Mouse (Mus musculus): ENCODE data around the gene Rest. TPM values are rescaled to one million over a fixed set of nuclear protein-coding genes. Genes with fewer than 3 reads are reported as not detected.

The Rest gene
- polyA plus RNA-seq, 1 experiment from 2014 or later = 39.2 TPM

- WGBS = 84% methylated on average over 1 of the region's 1 CpGs
- Histone ChIP-seq H3K4me3 (replicated peaks) (no peak overlapping the region), H3K9ac (no peak overlapping the region), H3K27ac (no peak overlapping the region), H3K4me1 (no peaks in the 10 kb centered on the region), H3K27me3 (no peaks in the 10 kb centered on the region), H3K9me3 (replicated peaks) (no peaks in the 10 kb centered on the region), H3K36me3 (peaks cover 96% of the 10 kb centered on the region), H3K4me2 (no peak overlapping the region)
- no peak for ATAC-seq (replicated peaks; ENCODE audit: low FRiP score)
Measured at GRCm38 (mm10) chr5:77324936-77325335, 59.6 kb downstream of the Rest start.

- H3K36me3 ChIP-seq = peaks cover 91% of the 10 kb centered on the region
- no peaks in the 10 kb centered on the region for H3K27me3 ChIP-seq
- WGBS = 76% methylated on average over 5 of the region's 5 CpGs
- no peak overlapping the region for H3K9ac ChIP-seq
- ATAC-seq (replicated peaks; ENCODE audit: low FRiP score) = no peak
- H3K4me2 ChIP-seq = no peak overlapping the region
- H3K27ac ChIP-seq = no peak overlapping the region
- no peaks in the 10 kb centered on the region for H3K9me3 ChIP-seq (replicated peaks)
- H3K4me1 ChIP-seq = no peaks in the 10 kb centered on the region
- H3K4me3 ChIP-seq (replicated peaks) = no peak overlapping the region
Measured at GRCm38 (mm10) chr5:77330154-77330553, 64.9 kb downstream of the Rest start.

Small RNAs within 50 kb of the gene (microRNA-seq; reads per million reads assigned to microRNA genes)
- gene Mir5098 = not detected

Other genes with a start within 250 kb of the Rest start
- gene Thegl, start 249.5 kb upstream of the Rest start, polyA plus RNA-seq (2015; fragmentation: Nextera tagmentation; extraction: Ambion mirVana) = not detected in 2 replicates
- 1.0 and 1.7 TPM in 2 replicates for gene Hopx, start 150.4 kb upstream of the Rest start, polyA plus RNA-seq (2015; fragmentation: Nextera tagmentation; extraction: Ambion mirVana)
- 2.1 TPM in 2 replicates for gene Spink2, start 54.0 kb upstream of the Rest start, polyA plus RNA-seq (2015; fragmentation: Nextera tagmentation; extraction: Ambion mirVana)
- 35.7 and 36.2 TPM in 2 replicates for gene Noa1, start 44.6 kb downstream of the Rest start, polyA plus RNA-seq (2015; fragmentation: Nextera tagmentation; extraction: Ambion mirVana)
- 67.0 and 69.5 TPM in 2 replicates for gene Polr2b, start 44.7 kb downstream of the Rest start, polyA plus RNA-seq (2015; fragmentation: Nextera tagmentation; extraction: Ambion mirVana)
- 343 and 354 TPM in 2 replicates for gene Igfbp7, start 142.6 kb downstream of the Rest start, polyA plus RNA-seq (2015; fragmentation: Nextera tagmentation; extraction: Ambion mirVana)

Data from kidney, embryonic 15.5 days (tissue).